8 mouse cellular contexts compared by ENCODE assay signal in the genomic region with DNA sequence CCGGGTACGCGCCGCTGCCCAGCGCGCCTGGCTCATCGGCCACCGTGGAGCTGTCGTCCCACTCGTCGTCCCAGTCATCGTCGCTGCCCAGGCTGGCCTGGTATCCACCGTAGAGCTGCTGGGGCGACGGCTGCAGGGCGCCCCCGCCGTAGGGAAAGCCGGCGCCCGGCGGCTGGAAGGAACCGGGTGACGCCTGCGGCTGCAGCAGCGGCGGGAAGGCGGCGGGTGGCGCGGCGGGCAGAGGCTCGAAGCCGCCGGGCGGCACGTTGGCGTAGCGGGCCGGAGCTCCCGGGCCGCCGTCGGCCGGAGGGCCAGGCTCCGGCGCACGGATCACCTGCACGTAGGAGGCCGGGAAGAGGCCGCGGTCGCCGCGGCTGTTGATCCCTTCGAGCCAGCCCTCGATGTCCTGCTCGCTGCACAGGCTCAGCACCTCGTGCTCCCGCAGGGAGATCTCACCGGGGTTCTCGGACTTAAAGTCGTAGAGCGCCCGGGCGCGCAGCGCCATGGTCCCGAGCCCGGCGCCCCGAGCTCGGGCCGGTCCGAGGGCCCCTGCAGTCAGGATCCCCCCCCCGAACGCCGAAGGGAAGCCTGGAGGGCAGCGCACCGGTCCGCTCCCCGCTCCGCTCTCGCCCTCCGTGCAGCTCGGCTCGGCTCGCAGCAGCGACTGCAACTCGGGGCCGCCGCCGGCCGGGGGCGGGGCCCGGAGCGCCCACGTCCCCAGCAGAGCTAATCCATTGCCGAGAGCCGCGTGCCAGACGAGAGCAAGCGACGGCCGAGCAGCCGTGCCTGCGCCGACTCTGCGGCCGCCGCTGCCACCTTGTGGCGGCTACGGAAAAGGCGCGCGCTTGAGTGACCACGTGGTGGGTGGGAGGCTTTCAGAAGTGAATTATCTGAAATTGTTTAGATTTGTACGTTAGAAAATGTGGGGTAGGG. TPM values are rescaled to one million over a fixed set of nuclear protein-coding genes. Genes with fewer than 3 reads are reported as not detected.
DNase-seq lines count a peak whose midpoint lies in the region; ATAC-seq lines count a peak whose summit lies in the region.

A gene (minus strand): TSS at position 674 of the 933 bp plus-strand sequence.

- ATAC-seq in heart, embryonic 11.5 days (replicated peaks; ENCODE audit: insufficient number of reproducible peaks, low FRiP score, low TSS enrichment): peak; percentile 88
- ATAC-seq in kidney, embryonic 16.5 days (ENCODE audit: low FRiP score, low TSS enrichment): peak; percentile 88

- peaks cover 45% of the 10 kb centered on the region for H3K4me1 ChIP-seq in erythroblast, embryonic 14.5 days (ENCODE audit: control insufficient read depth)
- H3K4me1 ChIP-seq in heart, embryonic 11.5 days (ENCODE audit: control insufficient read depth, insufficient read depth, low read length): peaks cover 27% of the 10 kb centered on the region
- H3K4me1 ChIP-seq in kidney, embryonic 16.5 days (ENCODE audit: insufficient read depth, low read length): peaks cover 48% of the 10 kb centered on the region

- H3K4me3 ChIP-seq in erythroblast, embryonic 14.5 days (replicated peaks): peak within 1 kb of the TSS; percentile 71
- peak within 1 kb of the TSS; percentile 87 for H3K4me3 ChIP-seq in heart, embryonic 11.5 days (ENCODE audit: low read depth, low read length)
- peak within 1 kb of the TSS; percentile 85 for H3K4me3 ChIP-seq in kidney, embryonic 16.5 days (ENCODE audit: low read length)

- H3K36me3 ChIP-seq in erythroblast, embryonic 14.5 days (ENCODE audit: control insufficient read depth): peaks cover 4% of the 10 kb centered on the region
- H3K36me3 ChIP-seq in heart, embryonic 11.5 days (ENCODE audit: control insufficient read depth, insufficient read depth, low read length): no peaks in the 10 kb centered on the region
- no peaks in the 10 kb centered on the region for H3K36me3 ChIP-seq in kidney, embryonic 16.5 days (ENCODE audit: insufficient read depth, low read length)

- WGBS in heart, embryonic 11.5 days (ENCODE audit: insufficient replicate concordance): under 1% methylated on average over 119 of the region's 119 CpGs
- 0% methylated on average over 94 of the region's 119 CpGs for WGBS in kidney, embryonic 16.5 days

- no peaks in the 10 kb centered on the region for H3K9me3 ChIP-seq in erythroblast, embryonic 14.5 days (ENCODE audit: control insufficient read depth, low read length)
- no peaks in the 10 kb centered on the region for H3K9me3 ChIP-seq in heart, embryonic 11.5 days (replicated peaks; ENCODE audit: control insufficient read depth, low read length)
- H3K9me3 ChIP-seq in kidney, embryonic 16.5 days (ENCODE audit: low read length): no peaks in the 10 kb centered on the region

- peak; percentile 95 for DNase-seq in CD4-positive helper T cell, adult 2 months (ENCODE audit: low read depth, low spot score)
- peak; percentile 82 for DNase-seq in brain, embryonic 18.5 days (ENCODE audit: low read depth, low spot score)
- peak; percentile 91 for DNase-seq in liver
- peak; percentile 77 to 85 for DNase-seq in monocyte, adult 2 months (ENCODE audit: low read depth in 1 of 2, low spot score in 2 of 2)
- DNase-seq in spleen, postnatal 14 days (ENCODE audit: low spot score in 2 of 2): peak; percentile 69 to 83

- H3K27ac ChIP-seq in heart, embryonic 11.5 days (ENCODE audit: low read depth, low read length): peak within 1 kb of the TSS; percentile 88
- peak within 1 kb of the TSS; percentile 92 for H3K27ac ChIP-seq in kidney, embryonic 16.5 days (ENCODE audit: low read length)

- H3K27me3 ChIP-seq in erythroblast, embryonic 14.5 days (ENCODE audit: control insufficient read depth): peaks cover 26% of the 10 kb centered on the region
- H3K27me3 ChIP-seq in heart, embryonic 11.5 days (ENCODE audit: control insufficient read depth, insufficient read depth, low read length): no peaks in the 10 kb centered on the region
- H3K27me3 ChIP-seq in kidney, embryonic 16.5 days (ENCODE audit: insufficient read depth, low read length): no peaks in the 10 kb centered on the region

- peak within 1 kb of the TSS; percentile 92 for H3K4me2 ChIP-seq in heart, embryonic 11.5 days
- peak within 1 kb of the TSS; percentile 89 for H3K4me2 ChIP-seq in kidney, embryonic 16.5 days (replicated peaks; ENCODE audit: low read depth, low read length)

- H3K9ac ChIP-seq in heart, embryonic 11.5 days (ENCODE audit: low read depth, low read length): peak within 1 kb of the TSS; percentile 94
- peak within 1 kb of the TSS; percentile 96 for H3K9ac ChIP-seq in kidney, embryonic 16.5 days (replicated peaks; ENCODE audit: low read length)

RNA-seq across cellular contexts. Expression of the gene that starts here (rescaled TPM):
- 0.07 TPM in 2 replicates for polyA plus RNA-seq in erythroblast, embryonic 14.5 days (2012)
- 21.6 and 23.1 TPM in 2 replicates for polyA plus RNA-seq in heart, embryonic 11.5 days (2014; fragmentation: Nextera tagmentation; extraction: Ambion mirVana)
- polyA plus RNA-seq in kidney, embryonic 16.5 days (2015; fragmentation: Nextera tagmentation; extraction: Ambion mirVana): 24.6 and 27.2 TPM in 2 replicates

Comparison
In these comparisons a context has a peak if more than half of its experiments do, and no peak if none do; other contexts are left out.
1. Peak in every context shown above with its lines: DNase-seq, ATAC-seq, H3K4me3 ChIP-seq and H3K27ac ChIP-seq.
2. RNA of the gene that starts here (polyA plus RNA-seq): 24.6 to 27.2 TPM in kidney, embryonic 16.5 days and 21.6 to 23.1 TPM in heart, embryonic 11.5 days; 0.07 TPM in erythroblast, embryonic 14.5 days; every median in the first group is over 10 times any median in the second.